Mouse (Mus musculus): ENCODE results near the gene Cacng7. TPM values are rescaled to one million over a fixed set of nuclear protein-coding genes. Genes with fewer than 3 reads are reported as not detected.
A peak's percentile ranks its signal among the peaks of the same experiment; 100 is the strongest.

Gene Cacng7
- polyA plus RNA-seq, 1 experiment from 2014 or later = 5.0 TPM

DNA sequence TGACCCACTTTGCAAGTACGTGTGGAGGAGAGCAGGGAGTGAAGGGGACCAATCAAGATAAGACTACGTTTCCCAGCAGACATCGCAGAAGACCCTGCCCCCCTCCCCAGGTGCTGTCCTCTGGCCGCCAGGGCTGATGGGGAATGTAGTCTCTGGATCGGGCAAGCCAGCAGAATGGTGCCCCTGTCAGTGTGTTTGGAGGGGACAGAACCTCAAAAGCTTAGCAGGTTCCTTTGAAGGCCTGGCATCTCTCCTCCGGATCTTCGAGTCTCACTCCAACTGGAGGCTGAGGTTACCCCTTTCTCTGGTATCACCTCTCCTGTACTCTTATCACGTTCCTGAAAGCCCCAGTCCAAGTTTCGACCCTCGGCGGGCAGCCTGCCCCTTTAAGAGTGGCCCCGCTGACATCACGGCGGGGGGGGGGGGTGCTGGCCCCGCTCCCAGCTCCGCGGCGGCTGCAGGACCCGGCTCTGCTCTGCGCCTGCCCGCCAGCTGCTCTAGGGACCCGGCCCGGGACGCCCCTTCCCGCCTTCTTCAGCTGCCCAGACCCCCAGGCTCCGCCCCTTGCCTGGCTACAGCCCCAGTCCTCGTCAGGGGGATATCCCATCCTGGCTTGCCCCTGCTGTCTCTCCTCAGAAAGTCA is 1.1 kb upstream of the Cacng7 start:
- Histone ChIP-seq H3K4me2 (ENCODE audit: low read length) (peak overlapping the region; percentile 69), H3K9ac (replicated peaks; ENCODE audit: low read length) (peak overlapping the region; percentile 52; the same call in 1 of the 2 replicates), H3K4me3 (replicated peaks; ENCODE audit: low read depth, low read length) (peak overlapping the region; percentile 62), H3K36me3 (ENCODE audit: control insufficient read depth, insufficient read depth, low read length) (no peaks in the 10 kb centered on the region), H3K27me3 (ENCODE audit: control insufficient read depth, insufficient read depth, low read length) (no peaks in the 10 kb centered on the region; the same call in none of the 2 replicates), H3K4me1 (ENCODE audit: control insufficient read depth, insufficient read depth, low read length) (peaks cover 8% of the 10 kb centered on the region), H3K27ac (replicated peaks; ENCODE audit: low read depth, low read length) (peak overlapping the region; percentile 87), H3K9me3 (ENCODE audit: control insufficient read depth, low read length) (no peaks in the 10 kb centered on the region)
- DNase-seq (peak; percentile 92), ATAC-seq (ENCODE audit: low FRiP score, low TSS enrichment) (peak; percentile 92)
- WGBS = 0% methylated on average over 27 of the region's 27 CpGs

DNA sequence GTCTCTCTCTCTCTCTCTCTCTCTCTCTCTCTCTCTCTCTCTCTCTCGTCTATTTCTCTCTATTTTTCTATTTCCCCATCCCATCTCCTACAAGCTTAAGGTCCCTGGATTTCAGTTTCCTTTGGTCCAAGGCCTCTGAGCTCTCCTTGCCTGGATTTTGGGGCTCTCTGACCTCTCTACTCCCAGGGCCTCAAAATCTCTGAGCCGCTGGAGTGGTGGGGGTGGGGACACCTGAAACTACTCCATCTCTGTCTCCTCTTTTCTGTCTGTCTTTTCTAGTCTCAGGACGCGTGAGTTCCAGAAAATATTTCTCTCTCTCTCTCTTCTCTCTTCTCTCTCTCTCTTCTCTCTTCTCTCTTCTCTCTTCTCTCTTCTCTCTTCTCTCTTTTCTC is 535 bp upstream of the Cacng7 start:
- Histone ChIP-seq H3K4me2 (ENCODE audit: low read length) (peak overlapping the region; percentile 69), H3K4me1 (ENCODE audit: control insufficient read depth, insufficient read depth, low read length) (peaks cover 8% of the 10 kb centered on the region), H3K27me3 (ENCODE audit: control insufficient read depth, insufficient read depth, low read length) (no peaks in the 10 kb centered on the region; the same call in none of the 2 replicates), H3K9me3 (ENCODE audit: control insufficient read depth, low read length) (no peaks in the 10 kb centered on the region), H3K4me3 (replicated peaks; ENCODE audit: low read depth, low read length) (peak overlapping the region; percentile 62), H3K9ac (replicated peaks; ENCODE audit: low read length) (peak overlapping the region; percentile 52; the same call in 1 of the 2 replicates), H3K36me3 (ENCODE audit: control insufficient read depth, insufficient read depth, low read length) (no peaks in the 10 kb centered on the region), H3K27ac (replicated peaks; ENCODE audit: low read depth, low read length) (peak overlapping the region; percentile 87)
- DNase-seq = no peak
- whole genome bisulfite sequencing = 1% methylated on average over 4 of the region's 4 CpGs
- ATAC-seq (ENCODE audit: low FRiP score, low TSS enrichment) = peak; percentile 7; the same call in 1 of the 2 replicates

DNA sequence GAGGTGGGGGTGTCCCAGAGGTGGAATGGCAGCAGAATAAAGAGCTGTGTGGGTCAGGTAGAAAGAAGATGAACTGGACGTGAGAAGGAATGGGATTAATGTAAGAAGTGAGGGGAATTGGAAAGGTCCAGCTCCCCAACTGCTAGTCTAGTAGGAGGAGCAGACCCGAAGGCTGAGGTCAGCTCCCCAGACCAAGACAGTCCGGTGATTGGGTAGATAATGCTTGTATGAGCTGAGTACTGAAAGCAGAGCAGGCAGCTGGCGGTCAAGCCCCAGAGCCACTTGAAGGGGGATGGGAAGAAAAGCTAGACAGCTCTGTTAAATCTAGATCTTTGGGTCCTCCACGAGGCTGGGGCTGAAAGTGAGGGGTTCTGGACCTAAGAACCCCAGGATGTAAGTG is 787 bp downstream of the Cacng7 start:
- Histone ChIP-seq H3K9me3 (ENCODE audit: control insufficient read depth, low read length) (no peaks in the 10 kb centered on the region), H3K36me3 (ENCODE audit: control insufficient read depth, insufficient read depth, low read length) (no peaks in the 10 kb centered on the region), H3K27ac (replicated peaks; ENCODE audit: low read depth, low read length) (0 out of 2 replicates have a peak overlapping the region, but pooled peaks have one; percentile 15), H3K4me3 (replicated peaks; ENCODE audit: low read depth, low read length) (peak overlapping the region; percentile 62), H3K4me2 (ENCODE audit: low read length) (peak overlapping the region; percentile 69), H3K9ac (replicated peaks; ENCODE audit: low read length) (peak overlapping the region; percentile 76), H3K27me3 (ENCODE audit: control insufficient read depth, insufficient read depth, low read length) (no peaks in the 10 kb centered on the region; the same call in none of the 2 replicates), H3K4me1 (ENCODE audit: control insufficient read depth, insufficient read depth, low read length) (peaks cover 8% of the 10 kb centered on the region)
- ATAC-seq (ENCODE audit: low FRiP score, low TSS enrichment) = no peak
- WGBS = 1% methylated on average over 5 of the region's 5 CpGs
- peak; percentile 14 for DNase-seq

DNA sequence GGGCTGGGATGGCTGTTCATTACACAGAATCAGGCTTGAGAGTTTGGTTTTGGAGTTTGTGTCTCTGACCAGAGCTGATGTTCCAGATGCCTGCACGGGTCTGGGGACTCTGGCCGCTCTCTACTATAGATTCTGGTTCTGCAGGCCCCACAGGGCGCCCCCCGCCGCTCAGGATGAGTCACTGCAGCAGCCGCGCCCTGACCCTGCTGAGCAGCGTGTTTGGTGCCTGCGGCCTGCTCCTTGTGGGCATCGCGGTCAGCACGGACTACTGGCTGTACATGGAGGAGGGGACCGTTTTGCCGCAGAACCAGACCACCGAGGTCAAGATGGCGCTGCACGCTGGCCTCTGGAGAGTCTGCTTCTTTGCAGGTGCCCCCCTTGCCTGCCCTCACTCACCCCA is 3.7 kb downstream of the Cacng7 start:
- Histone ChIP-seq H3K4me1 (ENCODE audit: control insufficient read depth, insufficient read depth, low read length) (peaks cover 8% of the 10 kb centered on the region), H3K36me3 (ENCODE audit: control insufficient read depth, insufficient read depth, low read length) (peaks cover 19% of the 10 kb centered on the region), H3K4me2 (ENCODE audit: low read length) (no peak overlapping the region), H3K27ac (replicated peaks; ENCODE audit: low read depth, low read length) (no peak overlapping the region), H3K4me3 (replicated peaks; ENCODE audit: low read depth, low read length) (no peak overlapping the region), H3K27me3 (ENCODE audit: control insufficient read depth, insufficient read depth, low read length) (no peaks in the 10 kb centered on the region), H3K9me3 (ENCODE audit: control insufficient read depth, low read length) (no peaks in the 10 kb centered on the region), H3K9ac (replicated peaks; ENCODE audit: low read length) (no peak overlapping the region)
- DNase-seq (no peak), ATAC-seq (ENCODE audit: low FRiP score, low TSS enrichment) (no peak)
- 59% methylated on average over 17 of the region's 17 CpGs for WGBS

DNA sequence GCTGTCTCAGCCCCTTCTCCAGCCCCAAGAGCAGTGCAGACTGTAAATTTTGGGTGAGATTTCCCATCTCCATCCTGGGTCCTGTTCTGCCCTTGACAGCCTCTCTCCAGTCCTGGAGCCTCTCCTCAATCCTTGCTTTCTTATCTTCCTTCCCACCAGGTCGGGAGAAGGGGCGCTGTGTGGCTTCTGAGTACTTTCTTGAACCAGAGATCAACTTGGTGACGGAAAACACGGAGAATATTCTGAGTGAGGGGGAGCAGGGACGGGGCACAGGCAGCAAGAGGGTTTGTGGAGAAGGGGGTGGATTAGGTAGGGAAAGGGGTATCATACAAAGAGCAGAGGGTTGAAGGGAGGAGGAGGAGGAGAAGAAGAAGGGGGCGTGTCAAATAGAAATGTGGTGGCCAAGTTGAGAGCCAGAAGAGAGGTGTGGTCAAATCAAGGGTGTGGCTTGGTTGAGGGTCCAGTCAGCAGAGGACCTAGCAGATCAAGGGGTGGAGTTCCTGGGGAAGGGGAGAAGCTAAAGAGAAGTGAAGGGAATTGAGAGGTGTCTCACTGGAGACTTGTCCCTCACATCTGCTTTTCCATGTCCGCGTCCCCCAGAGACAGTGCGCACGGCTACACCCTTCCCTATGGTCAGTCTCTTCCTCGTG is 5.7 kb downstream of the Cacng7 start:
- WGBS = 87% methylated on average over 11 of the region's 11 CpGs
- no peak overlapping the region for H3K9ac ChIP-seq (replicated peaks; ENCODE audit: low read length)
- H3K4me2 ChIP-seq (ENCODE audit: low read length) = no peak overlapping the region
- peaks cover 33% of the 10 kb centered on the region for H3K36me3 ChIP-seq (ENCODE audit: control insufficient read depth, insufficient read depth, low read length)
- no peaks in the 10 kb centered on the region for H3K9me3 ChIP-seq (ENCODE audit: control insufficient read depth, low read length)
- no peaks in the 10 kb centered on the region for H3K27me3 ChIP-seq (ENCODE audit: control insufficient read depth, insufficient read depth, low read length)
- no peak overlapping the region for H3K27ac ChIP-seq (replicated peaks; ENCODE audit: low read depth, low read length)
- ATAC-seq (ENCODE audit: low FRiP score, low TSS enrichment) (no peak), DNase-seq (no peak)
- H3K4me1 ChIP-seq (ENCODE audit: control insufficient read depth, insufficient read depth, low read length) = peaks cover 8% of the 10 kb centered on the region
- no peak overlapping the region for H3K4me3 ChIP-seq (replicated peaks; ENCODE audit: low read depth, low read length)

DNA sequence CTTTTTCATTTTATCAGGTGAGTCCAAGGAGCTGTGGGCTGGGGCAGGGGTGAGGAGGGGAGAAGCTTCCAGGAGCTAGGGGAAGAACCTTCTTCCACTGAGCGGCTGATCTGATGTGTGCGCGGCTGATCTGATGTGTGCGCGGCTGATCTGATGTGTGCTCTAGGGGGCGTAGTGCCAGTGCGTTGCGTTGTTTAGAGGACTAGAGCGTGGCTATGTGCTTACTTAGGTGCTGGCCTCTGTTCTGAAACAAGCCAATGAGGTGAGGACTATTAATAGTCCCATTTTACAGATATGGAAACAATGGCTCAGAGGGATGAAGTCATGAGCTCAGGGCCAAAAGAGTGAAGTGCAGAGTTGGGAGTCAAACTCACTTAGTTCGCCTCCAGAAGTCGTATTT is 6.3 kb downstream of the Cacng7 start:
- Histone ChIP-seq H3K36me3 (ENCODE audit: control insufficient read depth, insufficient read depth, low read length) (peaks cover 37% of the 10 kb centered on the region), H3K4me1 (ENCODE audit: control insufficient read depth, insufficient read depth, low read length) (peaks cover 3% of the 10 kb centered on the region), H3K9me3 (ENCODE audit: control insufficient read depth, low read length) (no peaks in the 10 kb centered on the region), H3K27me3 (ENCODE audit: control insufficient read depth, insufficient read depth, low read length) (no peaks in the 10 kb centered on the region), H3K9ac (replicated peaks; ENCODE audit: low read length) (no peak overlapping the region), H3K27ac (replicated peaks; ENCODE audit: low read depth, low read length) (no peak overlapping the region), H3K4me3 (replicated peaks; ENCODE audit: low read depth, low read length) (no peak overlapping the region), H3K4me2 (ENCODE audit: low read length) (no peak overlapping the region)
- WGBS = 95% methylated on average over 11 of the region's 11 CpGs
- ATAC-seq (ENCODE audit: low FRiP score, low TSS enrichment) (no peak), DNase-seq (no peak)

DNA sequence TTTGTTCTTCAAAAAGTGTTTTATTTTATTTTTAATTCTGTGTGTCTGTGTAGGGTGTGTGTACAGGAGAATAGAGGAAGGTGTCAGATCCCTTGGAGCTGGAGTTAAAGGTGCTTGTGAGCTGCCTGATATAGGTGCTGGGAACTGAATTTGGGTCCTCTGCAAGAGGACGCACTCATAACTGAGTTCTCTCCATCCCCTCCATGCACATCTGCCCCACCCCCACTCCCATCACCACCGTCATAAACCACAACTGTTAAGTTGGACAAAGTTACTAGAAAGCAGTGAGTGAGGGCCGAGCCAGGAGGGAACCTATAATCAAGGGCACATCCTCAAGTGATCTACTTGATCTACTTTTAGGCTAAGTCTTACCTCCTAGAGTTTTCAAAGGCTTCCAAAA is 11.1 kb downstream of the Cacng7 start:
- H3K27ac ChIP-seq (replicated peaks; ENCODE audit: low read depth, low read length) = no peak overlapping the region
- no peaks in the 10 kb centered on the region for H3K27me3 ChIP-seq (ENCODE audit: control insufficient read depth, insufficient read depth, low read length)
- H3K4me1 ChIP-seq (ENCODE audit: control insufficient read depth, insufficient read depth, low read length) = no peaks in the 10 kb centered on the region
- 95% methylated on average over 3 of the region's 3 CpGs for WGBS
- no peak for DNase-seq
- H3K4me3 ChIP-seq (replicated peaks; ENCODE audit: low read depth, low read length) = no peak overlapping the region
- H3K4me2 ChIP-seq (ENCODE audit: low read length) = no peak overlapping the region
- peaks cover 68% of the 10 kb centered on the region for H3K36me3 ChIP-seq (ENCODE audit: control insufficient read depth, insufficient read depth, low read length)
- H3K9ac ChIP-seq (replicated peaks; ENCODE audit: low read length) = no peak overlapping the region
- H3K9me3 ChIP-seq (ENCODE audit: control insufficient read depth, low read length) = no peaks in the 10 kb centered on the region
- no peak for ATAC-seq (ENCODE audit: low FRiP score, low TSS enrichment)

DNA sequence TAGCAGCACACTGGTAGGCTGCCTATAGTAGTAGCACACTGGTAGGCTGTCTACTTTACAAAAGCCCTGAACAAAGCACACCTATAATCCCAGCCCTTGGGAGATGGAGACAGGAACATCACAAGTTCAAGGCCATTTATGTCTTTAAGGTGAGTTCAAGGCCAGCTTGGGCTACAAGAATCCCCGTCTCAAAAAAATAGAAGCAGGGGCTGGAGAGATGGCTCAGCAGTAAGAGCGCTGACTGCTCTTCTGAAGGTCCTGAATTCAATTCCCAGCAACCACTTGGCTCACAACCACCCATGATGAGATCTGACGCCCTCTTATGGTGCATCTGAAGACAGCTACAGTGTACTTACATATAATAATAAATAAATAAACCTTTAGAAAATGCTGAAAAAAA is 12.5 kb downstream of the Cacng7 start:
- H3K4me3 ChIP-seq (replicated peaks; ENCODE audit: low read depth, low read length) = no peak overlapping the region
- no peaks in the 10 kb centered on the region for H3K9me3 ChIP-seq (ENCODE audit: control insufficient read depth, low read length)
- ATAC-seq (ENCODE audit: low FRiP score, low TSS enrichment) (no peak), DNase-seq (no peak)
- H3K27ac ChIP-seq (replicated peaks; ENCODE audit: low read depth, low read length) = no peak overlapping the region
- no peaks in the 10 kb centered on the region for H3K27me3 ChIP-seq (ENCODE audit: control insufficient read depth, insufficient read depth, low read length)
- H3K4me2 ChIP-seq (ENCODE audit: low read length) = no peak overlapping the region
- 95% methylated on average over 3 of the region's 3 CpGs for WGBS
- H3K4me1 ChIP-seq (ENCODE audit: control insufficient read depth, insufficient read depth, low read length) = no peaks in the 10 kb centered on the region
- peaks cover 76% of the 10 kb centered on the region for H3K36me3 ChIP-seq (ENCODE audit: control insufficient read depth, insufficient read depth, low read length)
- no peak overlapping the region for H3K9ac ChIP-seq (replicated peaks; ENCODE audit: low read length)

All from midbrain, embryonic 14.5 days (tissue).